Mouse (Mus musculus) forebrain, embryonic 14.5 days (tissue): ENCODE measurements at regions not wholly inside any gene's neighbourhood (a gene's known extent, or its start where the extent isn't known, plus 50 kb on each side); places are given as distances from the start of the nearest gene placed in this dataset.
"Not testable (repeated sequence)": the region's sequence is repeated elsewhere in the genome, so short reads cannot be mapped to it uniquely, and the experiment has no call there.

Experiments
- ATAC-seq: fragments of 200-750 bp; cut with Nextera tagmentation; 2 replicates; pipeline ENCODE4 v1.8.0; 2017; ENCODE audit warnings: mild to moderate bottlenecking, moderate library complexity
- DNase-seq: peaks from one replicate; pipeline ENCODE4 v3.0.0-alpha.2; 2015; ENCODE audit warnings: low spot score
- H3K27ac ChIP-seq: fragments of 300-500 bp; sonication (generic); 2 replicates; pipeline ENCODE4 v1.5.1; 2014; ENCODE audit warnings: low read depth, mild to moderate bottlenecking, control low read depth, low read length, moderate library complexity
- H3K27me3 ChIP-seq: fragments of 300-500 bp; sonication (generic); replicated peaks from 2 replicates; pipeline ENCODE4 v1.6.1; 2014; ENCODE audit warnings: low read length, control low read depth, mixed read lengths; ENCODE audit not compliant: control insufficient read depth, insufficient read depth
- H3K36me3 ChIP-seq: fragments of 300-500 bp; sonication (generic); 2 replicates; pipeline ENCODE4 v1.6.1; 2014; ENCODE audit warnings: low read length, control low read depth; ENCODE audit not compliant: control insufficient read depth, insufficient read depth
- H3K4me1 ChIP-seq: fragments of 300-500 bp; sonication (generic); 2 replicates; pipeline ENCODE4 v1.6.1; 2014; ENCODE audit warnings: antibody characterized with exemption, low read length, control low read depth; ENCODE audit not compliant: control insufficient read depth, insufficient read depth
- H3K4me2 ChIP-seq: fragments of 300-500 bp; sonication (generic); 2 replicates; pipeline ENCODE4 v1.6.1; 2014; ENCODE audit warnings: mild to moderate bottlenecking, control low read depth, low read length
- H3K4me3 ChIP-seq: fragments of 300-500 bp; sonication (generic); 2 replicates; pipeline ENCODE4 v1.5.1; 2014; ENCODE audit warnings: low read depth, low read length, control low read depth
- H3K9ac ChIP-seq: fragments of 300-500 bp; sonication (generic); 2 replicates; pipeline ENCODE4 v1.6.1; 2014; ENCODE audit warnings: mild to moderate bottlenecking, low read length, control low read depth, moderate library complexity
- H3K9me3 ChIP-seq: fragments of 300-500 bp; sonication (generic); replicated peaks from 2 replicates; pipeline ENCODE4 v1.6.1; 2016; ENCODE audit warnings: low read length, control low read depth, mixed read lengths; ENCODE audit not compliant: control insufficient read depth
- WGBS: fragments of 180-500 bp; shearing (Covaris S2); extraction: QIAGEN DNeasy Blood & Tissue Kit; methylation state at CpG from one replicate; pipeline ENCODE4 v1.1.7; 2014; 5-methylcytosine and 5-hydroxymethylcytosine counted together

- no peaks in the 10 kb centered on the region for H3K9me3 ChIP-seq
- no peak overlapping the region for H3K4me3 ChIP-seq
- ATAC-seq (no peak), DNase-seq (no peak)
- H3K27ac ChIP-seq: no peak overlapping the region
- WGBS: 86% methylated on average over 3 of the region's 3 CpGs
- no peaks in the 10 kb centered on the region for H3K36me3 ChIP-seq
- H3K9ac ChIP-seq: no peak overlapping the region
- H3K4me1 ChIP-seq: no peaks in the 10 kb centered on the region
- H3K4me2 ChIP-seq: no peak overlapping the region
- H3K27me3 ChIP-seq: no peaks in the 10 kb centered on the region
Observed at GRCm38 (mm10) chr6:89121746-89122070, 219.7 kb downstream of the Tpra1 start.

- H3K4me1 ChIP-seq: no peaks in the 10 kb centered on the region
- DNase-seq: no peak
- 61% methylated on average over 9 of the region's 9 CpGs for WGBS
- H3K9ac ChIP-seq: no peak overlapping the region
- H3K36me3 ChIP-seq: no peaks in the 10 kb centered on the region
- no peak overlapping the region for H3K4me2 ChIP-seq
- no peaks in the 10 kb centered on the region for H3K9me3 ChIP-seq
- no peak overlapping the region for H3K4me3 ChIP-seq
- ATAC-seq: no peak
- H3K27me3 ChIP-seq: no peaks in the 10 kb centered on the region
- H3K27ac ChIP-seq: no peak overlapping the region
Observed at GRCm38 (mm10) chr6:89125916-89126315, 223.9 kb downstream of the Tpra1 start.

GRCm38 (mm10) chr6:89128141-89128540 lies 226.1 kb downstream of the Tpra1 start:
- H3K9me3 ChIP-seq, H3K27me3 ChIP-seq, H3K4me3 ChIP-seq, DNase-seq, H3K4me2 ChIP-seq, H3K27ac ChIP-seq, H3K36me3 ChIP-seq, H3K4me1 ChIP-seq, ATAC-seq, H3K9ac ChIP-seq: not testable (repeated sequence)
- 62% methylated on average over 5 of the region's 5 CpGs for WGBS

- DNase-seq (no peak), ATAC-seq (no peak)
- Histone ChIP-seq H3K4me2 (no peak overlapping the region), H3K9me3 (no peaks in the 10 kb centered on the region), H3K4me1 (no peaks in the 10 kb centered on the region), H3K27me3 (no peaks in the 10 kb centered on the region), H3K9ac (no peak overlapping the region), H3K36me3 (no peaks in the 10 kb centered on the region), H3K4me3 (no peak overlapping the region), H3K27ac (no peak overlapping the region)
- WGBS: 63% methylated on average over 3 of the region's 3 CpGs
Observed at GRCm38 (mm10) chr6:89140469-89140868, 222.0 kb downstream of the Plxna1 start.

- WGBS: 84% methylated on average over 11 of the region's 11 CpGs
- Histone ChIP-seq H3K9ac (no peak overlapping the region), H3K27me3 (no peaks in the 10 kb centered on the region), H3K4me1 (no peaks in the 10 kb centered on the region), H3K9me3 (no peaks in the 10 kb centered on the region), H3K36me3 (no peaks in the 10 kb centered on the region), H3K27ac (no peak overlapping the region), H3K4me2 (no peak overlapping the region), H3K4me3 (no peak overlapping the region)
- no peak for DNase-seq
- ATAC-seq: no peak
Observed at GRCm38 (mm10) chr6:89153027-89153662, 209.3 kb downstream of the Plxna1 start.

GRCm38 (mm10) chr6:89157501-89157900 lies 204.9 kb downstream of the Plxna1 start:
- Histone ChIP-seq H3K9me3 (no peaks in the 10 kb centered on the region), H3K4me3 (no peak overlapping the region), H3K4me2 (no peak overlapping the region), H3K4me1 (no peaks in the 10 kb centered on the region; the same call in 1 of the 2 replicates), H3K27me3 (no peaks in the 10 kb centered on the region), H3K9ac (no peak overlapping the region), H3K27ac (no peak overlapping the region), H3K36me3 (no peaks in the 10 kb centered on the region)
- WGBS: 84% methylated on average over 1 of the region's 1 CpGs
- ATAC-seq (no peak), DNase-seq (no peak)

- no peak overlapping the region for H3K9ac ChIP-seq
- DNase-seq: no peak
Observed at GRCm38 (mm10) chr6:89160051-89160450, 202.4 kb downstream of the Plxna1 start.

GRCm38 (mm10) chr6:89161746-89162145 lies 200.7 kb downstream of the Plxna1 start:
- no peak for ATAC-seq
- Histone ChIP-seq H3K4me1 (no peaks in the 10 kb centered on the region; the same call in 1 of the 2 replicates), H3K9ac (no peak overlapping the region), H3K9me3 (no peaks in the 10 kb centered on the region), H3K4me3 (no peak overlapping the region), H3K36me3 (no peaks in the 10 kb centered on the region), H3K27me3 (no peaks in the 10 kb centered on the region), H3K4me2 (no peak overlapping the region), H3K27ac (no peak overlapping the region)
- WGBS: 80% methylated on average over 1 of the region's 1 CpGs
- peak; percentile 4 for DNase-seq

More at GRCm38 (mm10) chr6:89160051-89160450, 202.4 kb downstream of the Plxna1 start:
- WGBS: 25% methylated on average over 7 of the region's 7 CpGs
- Histone ChIP-seq H3K27me3 (no peaks in the 10 kb centered on the region), H3K36me3 (no peaks in the 10 kb centered on the region), H3K4me3 (no peak overlapping the region), H3K9me3 (no peaks in the 10 kb centered on the region), H3K4me1 (no peaks in the 10 kb centered on the region; the same call in 1 of the 2 replicates), H3K27ac (no peak overlapping the region), H3K4me2 (no peak overlapping the region)
- no peak for ATAC-seq

- no peak overlapping the region for H3K4me2 ChIP-seq
- H3K27ac ChIP-seq: no peak overlapping the region
- DNase-seq (no peak), ATAC-seq (no peak)
- H3K4me1 ChIP-seq: no peaks in the 10 kb centered on the region
- WGBS: 84% methylated on average over 2 of the region's 2 CpGs
- H3K36me3 ChIP-seq: no peaks in the 10 kb centered on the region
- H3K27me3 ChIP-seq: no peaks in the 10 kb centered on the region
- no peak overlapping the region for H3K4me3 ChIP-seq
- H3K9ac ChIP-seq: no peak overlapping the region
- H3K9me3 ChIP-seq: no peaks in the 10 kb centered on the region
Observed at GRCm38 (mm10) chr6:89169520-89169919, 192.9 kb downstream of the Plxna1 start.
